Mouse (Mus musculus) left cerebral cortex, postnatal 25 days (tissue): ENCODE measurements around the gene Pex7. TPM values are rescaled to one million over a fixed set of nuclear protein-coding genes. Genes with fewer than 3 reads are reported as not detected.

Source experiments
- DNase-seq, 2 experiments: peaks; one replicate each; pipeline ENCODE4 v3.0.0; 2022; ENCODE audit warnings: low spot score in 2 of 2, mixed read lengths in 1 of 2
- intact Hi-C: fragments of 180-260 bp; cut with DNase I; formaldehyde crosslinking; loops from one replicate; pipeline ENCODE4 v1.15.1; 2025
- total RNA-seq, 2 experiments: library from RNA; stranded (reverse); gene quantifications; 2 replicates each; pipeline ENCODE4 v1.2.3; 2021

The Pex7 gene
- total RNA-seq, 2 experiments from 2014 or later, result 24.3 to 27.1 TPM

DNA sequence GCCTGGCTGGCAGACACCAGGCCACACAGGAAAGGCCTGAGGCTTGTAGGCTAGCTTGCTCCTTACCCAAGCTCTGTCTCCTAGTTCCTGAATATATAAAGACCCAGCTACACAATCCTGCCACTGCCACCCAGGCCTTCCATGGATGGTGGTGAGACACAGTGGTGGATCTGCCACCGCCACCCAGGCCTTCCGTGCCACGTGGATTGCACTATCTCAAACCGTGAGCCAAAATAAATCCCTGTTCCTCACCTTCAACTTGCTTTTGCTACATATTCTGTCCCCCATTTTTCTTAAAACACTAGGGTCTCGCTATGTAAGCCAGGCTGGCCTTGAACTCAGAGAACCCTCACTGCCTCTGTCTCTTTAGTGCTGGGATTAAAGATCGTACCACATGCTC lies 73.3 kb downstream of the Pex7 start:
- no peak for DNase-seq

DNA sequence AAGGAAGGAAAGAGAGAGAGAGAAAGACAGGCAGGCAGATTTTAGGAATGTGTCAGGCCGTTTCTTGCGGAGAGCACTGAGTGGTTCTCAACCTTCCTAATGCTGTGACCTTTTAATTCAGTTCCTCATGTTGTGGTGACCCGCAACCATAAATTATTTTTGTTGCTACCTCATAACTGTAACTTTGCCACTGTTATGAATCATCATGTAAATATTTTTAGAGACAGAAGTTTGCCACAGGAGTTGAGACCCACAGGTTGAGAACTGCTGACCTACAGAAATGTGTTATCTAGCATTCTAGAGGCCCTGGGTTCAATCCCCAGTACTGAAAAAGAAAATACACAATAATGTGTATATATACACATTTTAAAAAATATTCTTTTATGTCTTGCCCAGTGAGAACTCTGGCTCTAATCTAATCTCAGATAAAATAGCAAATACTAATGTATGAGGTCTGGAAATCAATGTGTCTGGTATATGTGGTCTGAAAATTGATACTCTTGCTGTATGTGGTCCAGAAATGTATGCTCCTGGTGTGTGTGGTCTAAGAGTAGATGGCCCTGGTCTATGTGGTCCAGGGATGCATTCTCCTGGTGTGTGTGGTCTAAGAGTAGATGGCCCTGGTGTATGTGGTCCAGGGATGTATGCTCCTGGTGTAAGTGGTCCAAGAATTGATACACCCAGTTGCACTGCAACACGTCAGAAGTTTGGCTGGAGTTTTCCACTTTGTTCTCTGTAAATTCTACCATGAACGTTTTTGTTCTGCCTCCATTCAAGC lies 76.2 kb downstream of the Pex7 start:
- intact Hi-C loops, result no loop called here
- DNase-seq, result no peak

More for the DNA sequence above, 73.3 kb downstream of the Pex7 start:
- intact Hi-C loops, result no loop called here

- intact Hi-C loops, result no loop called here
- DNase-seq, result no peak
Observed at GRCm38 (mm10) chr10:19820986-19821385, 86.5 kb downstream of the Pex7 start.

GRCm38 (mm10) chr10:19818723-19819355 lies 88.7 kb downstream of the Pex7 start:
- intact Hi-C loops, result loop anchor here (10.0 kb wide), 1 partner anchor 574 kb away; no protein-coding TSS in a partner anchor
- no peak for DNase-seq

DNA sequence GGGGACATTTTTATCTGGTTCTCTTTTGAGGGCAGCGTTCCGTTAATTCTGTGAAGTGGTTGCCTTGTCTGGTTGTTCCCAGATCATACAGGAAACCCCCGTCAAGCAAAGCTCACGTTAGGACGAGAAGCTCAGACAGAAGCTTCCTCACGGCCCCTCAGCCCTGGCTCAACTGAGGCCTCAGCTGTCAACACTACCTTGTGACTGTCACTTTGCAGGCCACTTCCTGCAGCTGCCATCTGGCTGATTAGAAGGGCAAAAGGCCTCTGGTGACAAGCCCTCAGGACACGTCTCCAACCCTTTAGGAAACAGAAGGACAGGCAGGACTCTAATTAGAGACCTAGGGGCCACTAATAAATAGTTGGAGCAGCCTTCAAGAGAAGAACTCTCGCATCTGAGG lies 92.1 kb downstream of the Pex7 start:
- no peak for DNase-seq
- intact Hi-C loops, result loop anchor here (10.0 kb wide), 1 partner anchor 571 kb away; no protein-coding TSS in a partner anchor

DNA sequence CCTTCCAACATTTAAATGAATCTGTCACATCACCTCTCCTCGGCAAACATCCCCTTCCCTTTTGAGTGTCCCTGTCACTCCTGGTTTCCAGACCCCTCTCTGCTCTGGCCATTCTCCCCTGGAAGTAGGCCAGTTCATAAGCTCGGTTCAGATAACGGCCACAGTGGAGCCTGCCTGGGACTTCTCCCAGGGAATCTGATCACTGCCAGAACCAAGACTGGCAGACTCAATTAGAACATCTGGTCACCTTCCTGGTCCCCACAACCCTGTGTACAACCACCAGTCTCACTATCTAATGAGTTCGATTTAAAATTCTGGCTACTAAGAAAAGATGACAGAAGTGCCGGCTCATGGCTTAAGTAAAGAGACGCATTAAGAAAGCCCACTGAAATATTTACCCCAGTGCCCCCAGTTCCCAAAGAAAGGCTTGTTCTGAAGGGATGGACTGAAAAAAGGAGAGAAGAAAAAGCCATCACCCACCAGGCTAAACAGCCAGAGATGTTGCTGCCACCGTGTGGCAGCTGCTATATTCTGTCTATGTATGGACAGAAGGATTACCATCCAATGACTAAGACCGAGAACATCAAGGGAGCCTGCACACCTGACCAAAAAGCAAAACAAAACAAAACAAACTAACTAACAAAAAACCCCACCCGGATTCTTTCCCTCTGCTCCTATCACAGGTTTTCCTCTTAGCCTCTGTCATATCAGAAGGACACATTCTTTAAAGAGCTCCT lies 95.9 kb downstream of the Pex7 start:
- intact Hi-C loops, result loop anchor here (2.0 to 10.0 kb wide), 2 partner anchors 99 to 567 kb away; partner anchors contain the start of gene Il20ra

GRCm38 (mm10) chr10:19804763-19805162 lies 102.7 kb downstream of the Pex7 start:
- DNase-seq, result no peak
- intact Hi-C loops, result no loop called here

More for the DNA sequence above, 95.9 kb downstream of the Pex7 start:
- peak; percentile 40 to 58 for DNase-seq

Other genes starting within 250 kb of the Pex7 start
- gene Il20ra, start 195.1 kb downstream of the Pex7 start, total RNA-seq, result under 1 TPM; 0.32 to 0.73 TPM
- 1 to 10 TPM in 1 of 2 experiments, under 1 TPM in 1; 0.85 to 5.2 TPM for gene Slc35d3, start 56.2 kb downstream of the Pex7 start, total RNA-seq
- gene Map3k5, start 26.8 kb upstream of the Pex7 start, total RNA-seq, result 10 to 100 TPM; 46.4 to 56.3 TPM
- 100 to 1,000 TPM in 1 of 2 experiments, 10 to 100 TPM in 1; 97.9 to 111 TPM for gene Map7, start 240.8 kb upstream of the Pex7 start, total RNA-seq